Mouse (Mus musculus): ENCODE results near the gene Glmp.
"Not testable (repeated sequence)": the region's sequence is repeated elsewhere in the genome, so short reads cannot be mapped to it uniquely, and the experiment has no call there.

Glmp gene

DNA sequence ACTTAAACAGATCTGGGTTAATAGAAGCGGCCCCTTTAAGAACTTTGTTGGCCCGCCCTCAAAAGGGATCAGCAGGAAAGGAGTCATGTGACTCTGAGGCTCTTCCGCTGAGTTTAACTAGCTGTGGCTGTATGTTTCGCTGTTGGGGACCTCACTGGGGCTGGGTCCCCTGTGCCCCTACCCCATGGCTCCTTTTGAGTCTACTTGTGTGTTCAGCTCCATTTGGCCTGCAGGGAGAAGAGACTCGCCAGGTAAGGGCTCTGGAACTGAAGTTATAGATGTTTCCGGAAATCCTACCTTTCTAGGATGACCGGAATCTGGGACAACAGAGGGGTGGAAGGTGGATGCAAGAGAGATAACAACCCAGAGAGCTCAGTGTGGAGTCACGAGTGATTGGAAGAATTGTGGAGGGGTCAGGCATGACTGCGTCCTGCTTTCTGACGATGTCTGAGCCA lies at the start of gene Glmp:
TSS of gene Glmp (plus strand) at position 73 of the 455 bp plus-strand sequence.
- peak; percentile 48 to 64 for DNase-seq

DNA sequence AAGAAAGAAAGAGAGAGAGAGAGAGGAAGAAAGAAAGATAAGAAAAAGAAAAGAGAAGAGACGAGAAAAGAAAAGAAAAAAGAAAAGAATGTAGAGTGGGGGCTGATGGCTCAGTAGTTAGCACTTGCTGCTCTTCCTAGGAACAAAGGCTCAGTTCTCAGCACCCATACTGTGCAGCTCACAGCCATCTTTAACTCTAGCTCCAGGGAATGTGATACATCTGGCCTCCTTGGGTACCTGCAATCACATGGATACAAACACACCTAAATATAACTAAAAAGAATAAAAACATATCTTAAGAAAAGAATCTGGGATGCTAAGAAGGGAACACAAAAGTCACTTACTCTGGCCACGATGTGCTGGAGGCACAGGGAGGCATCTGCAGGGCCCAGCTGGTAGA lies 48.7 kb upstream of the Glmp start:
- no peak for DNase-seq

DNA sequence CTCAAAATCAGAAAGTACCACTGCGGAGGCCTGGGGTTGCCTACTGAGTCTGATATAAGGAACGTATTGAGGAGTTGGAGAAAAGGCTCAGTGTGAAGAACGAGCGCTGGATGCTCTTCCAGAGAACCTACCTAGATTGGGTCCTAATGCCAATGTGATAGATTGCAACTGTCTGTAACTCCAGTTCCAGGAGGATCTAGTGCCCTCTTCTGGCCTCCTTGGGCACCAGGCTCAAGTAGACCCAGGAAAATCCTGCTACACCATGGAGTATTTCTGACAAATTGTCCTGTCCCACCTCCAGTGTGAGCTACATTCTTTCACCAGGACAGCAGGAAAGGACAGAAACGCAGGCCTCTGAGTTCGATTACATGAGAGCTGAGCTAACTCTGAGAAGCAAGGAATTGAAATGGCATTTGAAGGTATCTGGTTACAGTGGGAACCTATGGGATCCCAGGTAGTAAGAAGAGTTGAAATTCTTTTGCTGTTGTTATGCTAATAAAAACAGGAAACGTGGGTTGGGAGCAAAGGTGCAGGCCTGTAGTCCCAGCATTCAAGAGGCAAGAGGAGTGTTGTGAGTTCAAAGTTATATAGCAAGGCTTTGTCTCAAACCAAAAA lies 48.2 kb upstream of the Glmp start:
- peak; percentile 29 to 48 for DNase-seq

DNA sequence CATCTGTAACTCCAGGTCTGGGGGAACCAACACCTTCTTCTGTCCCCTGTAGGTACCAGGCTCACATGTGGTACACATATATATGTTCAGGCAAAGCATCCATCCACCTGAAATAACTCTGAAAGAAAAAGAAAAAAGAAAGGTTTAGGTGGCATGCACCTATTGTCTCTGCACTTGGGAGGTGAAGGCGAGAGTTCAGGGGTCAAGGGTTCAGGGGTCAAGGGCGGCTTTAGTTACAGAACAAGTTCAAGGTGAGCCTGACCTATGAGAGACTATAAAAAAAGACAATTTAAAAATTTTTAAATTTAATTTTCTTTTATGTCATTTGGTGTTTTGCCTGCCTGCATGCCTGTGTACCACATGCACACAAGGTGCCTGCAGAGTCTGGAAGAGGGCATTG lies 44.8 kb upstream of the Glmp start:
- no peak for DNase-seq

DNA sequence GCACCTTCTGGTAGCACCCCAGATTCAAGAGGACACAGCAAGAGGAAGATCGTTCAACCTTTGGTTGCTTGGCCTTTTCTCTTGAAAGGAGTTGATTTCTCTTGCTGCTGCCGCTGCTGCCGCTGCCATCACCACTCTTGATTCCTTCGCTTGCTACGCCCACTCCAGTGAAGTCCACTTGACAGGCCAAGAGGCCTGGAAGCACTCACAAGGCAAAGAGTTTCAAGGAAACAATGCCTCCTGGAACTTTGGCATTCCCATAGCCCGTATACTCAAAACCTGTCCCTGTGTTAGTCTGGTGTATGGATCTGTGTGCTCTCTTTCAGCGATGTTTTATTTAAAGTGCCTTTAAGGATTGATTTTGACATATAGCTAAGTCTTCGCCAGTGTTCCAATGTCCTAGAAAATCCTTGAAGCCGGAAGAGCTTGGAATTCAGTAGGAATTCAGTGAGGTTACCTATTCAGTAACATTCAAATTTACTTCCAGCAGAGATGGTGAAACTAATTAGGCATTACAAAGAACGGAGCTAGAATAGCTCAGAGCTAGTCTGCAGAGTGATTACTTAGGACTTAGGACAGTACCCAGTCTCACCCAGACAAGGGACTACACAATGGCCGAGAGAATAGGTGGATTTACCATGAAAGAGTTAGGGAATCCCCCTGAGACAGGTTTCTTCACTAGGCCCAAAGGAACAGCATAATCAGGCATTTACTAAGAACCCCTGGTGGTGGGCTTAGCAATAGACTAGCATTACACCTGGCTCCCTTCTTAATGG lies 43.5 kb upstream of the Glmp start:
- peak; percentile 64 to 81 for DNase-seq

DNA sequence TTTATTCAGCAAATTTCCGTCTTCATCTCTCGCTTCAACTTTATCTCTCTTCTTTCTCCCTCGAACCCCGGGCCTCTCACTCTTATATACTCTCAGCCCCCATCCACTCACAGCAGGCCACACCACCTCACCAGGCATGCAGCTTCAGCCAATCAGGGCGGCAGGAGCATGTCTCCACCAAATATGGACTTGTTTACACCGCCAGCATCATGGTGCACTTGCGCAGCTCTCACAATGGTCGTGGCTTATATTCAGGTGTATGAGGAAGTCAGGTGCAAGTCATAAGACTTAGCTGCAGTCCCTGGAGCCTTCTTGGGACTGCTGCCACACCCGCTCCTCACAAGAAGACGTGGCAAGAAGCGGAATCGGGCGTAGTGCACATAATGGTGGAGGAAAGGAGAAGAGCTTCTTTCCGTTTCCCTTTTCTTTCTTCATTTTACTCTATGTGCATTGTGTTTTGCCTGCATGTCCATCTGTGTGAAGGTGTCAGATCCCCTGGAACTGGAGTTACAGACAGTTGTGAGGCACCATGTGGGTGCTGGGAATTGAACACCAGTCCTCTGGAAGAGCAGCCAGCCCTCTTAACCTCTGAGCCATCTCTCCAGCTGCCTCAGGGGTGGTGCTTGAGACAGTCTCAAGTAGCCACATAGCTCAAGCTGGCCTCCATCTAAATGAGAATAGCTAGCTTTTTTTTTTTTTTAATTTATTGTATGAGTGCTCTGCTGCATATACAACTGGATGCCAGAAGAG lies 39.8 kb upstream of the Glmp start:
- DNase-seq = not testable (repeated sequence)

DNA sequence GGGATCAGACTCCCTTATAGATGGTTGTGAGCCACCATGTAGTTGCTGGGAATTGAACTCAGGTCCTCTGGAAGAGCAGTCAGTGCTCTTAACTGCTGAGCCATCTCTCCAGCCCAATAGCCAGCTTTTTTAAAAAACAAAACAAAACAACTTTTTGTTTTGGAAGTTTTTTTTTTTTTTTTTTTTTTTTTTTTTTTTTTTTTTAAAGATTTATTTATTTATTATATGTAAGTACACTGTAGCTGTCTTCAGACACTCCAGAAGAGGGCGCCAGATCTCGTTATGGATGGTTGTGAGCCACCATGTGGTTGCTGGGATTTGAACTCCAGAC lies 39.3 kb upstream of the Glmp start:
- DNase-seq = not testable (repeated sequence)

DNA sequence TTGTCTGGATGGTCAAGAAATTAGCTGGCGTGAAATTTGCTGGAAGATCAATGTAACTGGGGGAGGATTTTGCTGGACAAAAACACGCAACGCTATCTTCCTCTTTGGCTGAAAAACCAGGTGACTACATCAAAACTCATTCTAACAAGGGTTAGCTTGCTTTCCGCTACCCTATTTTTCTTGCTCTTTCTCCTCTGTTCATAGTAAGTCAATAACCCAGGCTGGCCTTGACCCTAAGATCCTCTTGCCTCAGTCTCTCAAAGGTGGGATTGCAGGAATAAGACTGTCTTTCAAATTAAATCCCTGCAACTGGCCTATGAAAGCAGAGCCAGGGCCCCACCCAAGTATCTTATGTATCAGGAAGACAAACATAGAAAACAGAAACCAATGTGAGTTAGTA lies 37.7 kb upstream of the Glmp start, which contains the start of gene Gm38392:
TSS of gene Gm38392 (minus strand) at position 101 of the 400 bp plus-strand sequence.
- DNase-seq = no peak

DNA sequence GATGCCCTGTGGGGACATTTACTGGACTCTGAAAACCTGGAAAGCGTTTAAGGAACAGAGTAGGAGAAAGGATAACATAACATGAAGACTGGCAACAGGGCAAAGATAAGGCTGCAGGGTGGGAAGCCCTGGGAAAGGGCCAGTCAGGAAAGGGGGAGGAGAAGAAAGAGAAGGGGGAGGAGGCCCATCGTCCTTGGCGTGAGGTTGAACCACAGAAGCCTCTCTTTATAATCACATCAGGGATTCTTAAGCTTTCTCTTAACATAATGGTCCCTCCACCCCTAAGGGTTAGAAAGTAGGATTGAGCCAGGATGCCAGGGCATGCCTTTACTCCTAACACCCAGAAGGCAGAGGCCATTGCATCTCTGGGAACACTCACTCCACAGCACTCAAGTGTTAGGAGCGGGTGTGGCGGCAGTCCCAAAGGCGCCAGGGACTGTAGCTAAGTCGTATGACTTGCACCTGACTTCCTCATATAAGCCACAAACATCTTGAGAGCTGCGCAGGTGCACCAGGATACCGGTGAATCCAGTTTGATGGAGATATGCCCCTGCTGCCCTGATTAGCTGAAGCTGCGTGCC lies 36.6 kb upstream of the Glmp start:
- peak; percentile 20 to 73 for DNase-seq

DNA sequence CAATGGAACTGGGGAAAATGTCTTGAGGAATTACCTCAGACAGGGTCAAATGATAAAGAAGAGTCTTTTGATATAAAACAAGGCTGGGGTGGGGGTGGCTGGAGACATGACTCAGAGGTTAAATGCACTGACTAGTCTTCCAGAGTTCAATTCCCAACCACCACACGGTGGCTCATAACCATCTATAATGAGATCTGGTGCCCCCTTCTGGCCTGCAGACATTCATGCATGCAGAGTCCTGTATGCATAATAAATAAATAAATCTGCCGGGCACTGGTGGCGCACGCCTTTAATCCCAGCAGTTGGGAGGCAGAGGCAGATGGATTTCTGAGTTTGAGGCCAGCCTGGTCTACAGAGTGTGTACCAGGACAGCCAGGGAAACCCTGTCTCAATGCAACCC lies 32.9 kb upstream of the Glmp start:
- peak in 1 of 2 experiments; percentile 43 for DNase-seq

DNA sequence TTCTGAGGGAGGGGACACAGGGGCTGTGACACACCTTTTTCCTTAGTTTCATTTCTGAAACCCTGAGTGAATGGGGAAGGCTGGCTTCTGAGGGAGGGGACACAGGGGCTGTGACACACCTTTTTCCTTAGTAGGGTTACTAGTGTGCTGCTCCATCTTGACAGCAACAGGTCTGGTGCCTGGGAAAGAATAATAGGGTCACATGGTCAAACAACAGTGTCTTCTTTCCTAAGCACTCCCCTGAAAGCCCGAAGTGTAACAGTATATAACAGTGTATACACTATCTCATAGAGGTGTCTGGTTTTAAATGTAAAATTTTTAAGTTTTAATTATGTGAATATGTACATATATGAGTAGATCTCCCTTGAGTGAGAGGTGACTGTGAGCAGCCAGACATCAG lies 29.6 kb upstream of the Glmp start:
- DNase-seq = not testable (repeated sequence)

DNA sequence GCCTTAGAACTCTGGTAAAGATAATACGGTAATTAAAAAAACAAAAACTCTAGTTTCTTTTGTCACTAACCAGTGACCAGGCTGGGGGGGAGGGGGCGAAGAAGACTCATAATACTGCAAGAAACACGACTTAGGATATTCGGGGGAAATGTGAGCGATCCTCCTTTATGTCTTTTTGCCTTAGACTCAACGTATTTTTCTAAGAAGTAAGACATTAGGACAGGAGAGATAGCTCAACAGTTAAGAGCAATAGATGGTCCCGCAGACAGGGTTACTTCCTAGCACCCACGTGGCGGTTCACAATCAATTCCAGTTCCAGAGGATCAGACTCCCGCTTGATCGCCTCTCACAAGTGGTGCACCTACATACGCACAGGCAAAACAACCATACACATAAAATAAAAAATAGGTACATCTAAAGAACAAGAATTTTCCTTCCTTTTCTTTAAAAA lies 28.7 kb upstream of the Glmp start:
- DNase-seq = no peak

DNA sequence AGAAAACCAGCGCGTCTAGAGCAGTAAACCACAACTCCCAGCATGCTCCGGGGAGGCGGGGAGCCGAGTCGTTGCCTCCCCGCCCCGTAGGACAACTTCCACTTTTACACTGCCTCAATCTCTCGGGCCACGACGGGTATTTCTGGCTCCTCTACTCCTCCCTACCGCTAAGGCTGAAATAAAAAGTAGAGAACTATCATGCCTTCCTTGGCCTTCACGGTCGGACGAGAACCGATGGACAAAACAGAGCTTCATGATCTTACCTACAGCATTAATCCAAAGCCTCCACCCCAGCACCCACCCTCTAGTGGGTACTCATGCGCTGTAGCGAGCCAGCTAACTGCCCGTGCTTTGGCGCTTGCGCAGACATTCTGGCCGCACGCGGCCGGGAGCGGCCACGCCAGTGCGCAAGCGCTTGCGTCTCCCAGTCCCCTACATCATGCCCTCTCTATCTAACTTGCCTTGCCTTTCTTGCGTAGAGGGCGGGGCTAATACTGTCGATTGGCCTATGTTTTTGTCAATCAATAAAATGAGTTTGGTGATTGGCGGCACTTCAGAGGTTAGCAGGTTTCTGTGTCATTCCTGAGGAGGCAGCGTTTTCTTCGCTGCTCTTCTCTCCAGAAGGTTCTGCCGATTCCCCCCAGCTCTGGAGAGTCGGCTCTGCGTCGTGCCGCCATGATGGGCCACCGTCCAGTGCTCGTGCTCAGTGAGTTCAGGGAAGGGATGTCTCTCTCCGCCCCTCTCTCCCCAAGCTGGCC lies 28.1 kb upstream of the Glmp start, which contains the start of the genes Tsacc and Cct3:
TSS of gene Tsacc (minus strand) at position 439 of the 758 bp plus-strand sequence.
TSS of gene Cct3 (plus strand) at position 556 of the 758 bp plus-strand sequence.
- DNase-seq = peak; percentile 97 to 98

DNA sequence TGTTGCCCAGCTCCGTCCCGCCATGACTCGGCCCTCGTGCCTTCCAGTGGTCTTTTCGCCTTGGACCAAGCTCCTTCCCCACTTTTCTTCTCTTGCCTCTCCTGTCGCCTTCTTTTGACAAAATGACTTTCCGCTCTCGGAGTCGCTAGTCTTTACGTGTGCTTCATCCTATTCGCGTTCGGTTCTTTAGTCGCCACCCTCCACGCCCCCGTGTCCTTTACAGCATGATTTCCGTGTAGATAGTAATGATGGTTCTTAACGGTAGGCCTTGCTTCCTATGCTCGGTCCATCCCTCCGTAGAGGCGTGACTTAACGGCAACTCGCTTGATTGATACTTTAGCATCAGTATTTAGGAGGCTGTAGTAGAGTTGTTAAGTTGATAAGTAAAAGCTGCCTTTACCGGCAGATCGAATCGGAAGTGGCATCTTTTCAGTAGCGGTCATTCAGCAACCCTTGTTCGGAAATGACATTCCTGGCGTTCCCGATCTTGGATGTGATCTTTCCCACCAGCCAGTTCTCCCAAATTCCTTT lies 27.4 kb upstream of the Glmp start:
- no peak for DNase-seq

DNA sequence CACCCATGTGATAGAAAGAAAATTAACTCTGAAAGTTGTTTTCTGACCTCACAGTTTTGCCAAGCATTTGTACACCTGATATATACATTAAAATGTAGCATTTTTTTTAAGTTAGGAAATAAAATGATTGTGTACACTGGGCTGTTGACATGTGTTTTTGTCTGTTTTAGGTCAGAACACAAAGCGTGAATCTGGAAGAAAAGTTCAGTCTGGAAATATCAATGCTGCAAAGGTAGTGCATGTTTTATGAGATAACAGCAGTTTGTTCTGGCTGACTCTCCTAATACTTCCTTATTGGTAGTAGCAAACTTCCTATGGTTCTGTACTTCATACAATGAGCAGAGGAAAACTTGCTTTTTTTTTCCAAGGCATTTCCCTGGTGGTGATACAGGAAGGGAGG lies 25.7 kb upstream of the Glmp start:
- no peak for DNase-seq

DNA sequence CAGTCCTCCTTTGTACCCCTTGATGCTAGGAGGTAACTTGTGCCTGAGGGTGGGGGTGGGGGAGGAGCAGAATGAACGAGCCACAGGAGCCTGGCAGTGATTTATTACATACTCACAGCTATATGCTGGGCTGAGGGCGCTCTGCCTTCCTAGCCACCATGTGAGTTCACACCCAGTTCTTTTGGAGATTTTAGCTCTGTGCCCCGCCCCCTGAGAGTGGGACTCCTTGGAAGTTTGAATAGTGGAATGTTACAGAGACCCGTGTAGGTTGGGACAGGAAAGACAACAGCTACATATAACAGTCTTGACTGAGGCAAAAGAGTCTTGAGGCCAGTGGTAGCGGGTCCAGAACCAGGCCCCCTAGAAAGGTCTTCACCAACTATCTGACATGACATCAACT lies 4.1 kb downstream of the Glmp start:
- DNase-seq = no peak

DNA sequence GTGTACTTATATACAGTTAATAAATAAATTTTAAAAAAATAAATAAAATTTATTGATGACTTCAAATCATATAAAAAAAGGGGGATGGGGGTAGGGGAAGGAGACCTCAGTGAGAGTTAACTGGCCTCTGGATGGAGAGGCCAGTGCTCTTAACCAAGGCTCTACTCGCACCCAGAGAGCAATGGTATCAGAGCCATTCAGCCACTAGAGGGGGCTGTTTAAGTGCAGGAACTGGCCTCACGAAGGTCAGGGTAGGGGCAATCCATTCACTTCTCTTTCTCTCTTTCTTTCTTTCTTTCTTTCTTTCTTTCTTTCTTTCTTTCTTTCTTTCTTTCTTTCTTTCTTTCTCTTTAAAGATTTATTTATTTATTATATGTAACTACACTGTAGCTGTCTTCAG lies 6.5 kb downstream of the Glmp start:
- DNase-seq = peak in 1 of 2 experiments; percentile 63

DNA sequence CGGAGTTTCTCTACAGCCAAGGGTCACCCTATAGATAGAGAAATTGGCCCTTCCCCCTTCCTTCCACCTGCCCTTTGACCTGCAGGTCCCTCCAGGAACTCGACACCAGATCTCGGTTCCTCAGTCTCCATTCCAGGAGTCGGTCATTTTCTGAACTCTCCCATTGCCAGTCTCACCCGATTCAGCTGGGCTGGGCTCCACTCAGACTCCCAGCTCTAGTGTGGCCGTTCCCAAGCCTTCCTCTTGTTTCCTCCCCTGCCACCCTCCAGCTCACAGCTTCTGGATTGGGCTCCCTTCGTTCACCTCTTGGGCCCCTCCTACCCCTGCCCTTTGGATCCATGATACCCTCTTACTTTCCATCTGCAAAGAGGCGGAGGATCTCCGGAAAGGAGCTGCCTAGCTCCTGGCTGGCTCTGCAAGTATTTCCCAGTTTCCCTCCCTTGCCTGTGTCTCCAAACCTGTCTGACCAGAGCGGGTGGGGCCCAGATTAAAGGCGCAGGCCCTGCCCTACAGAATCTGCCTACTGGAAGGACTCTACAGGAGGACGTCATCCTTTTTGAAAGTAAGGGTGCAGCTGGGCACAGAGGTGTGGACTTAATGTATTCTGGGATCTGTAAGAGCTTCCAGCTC lies 9.3 kb downstream of the Glmp start:
- peak; percentile 33 to 55 for DNase-seq

DNA sequence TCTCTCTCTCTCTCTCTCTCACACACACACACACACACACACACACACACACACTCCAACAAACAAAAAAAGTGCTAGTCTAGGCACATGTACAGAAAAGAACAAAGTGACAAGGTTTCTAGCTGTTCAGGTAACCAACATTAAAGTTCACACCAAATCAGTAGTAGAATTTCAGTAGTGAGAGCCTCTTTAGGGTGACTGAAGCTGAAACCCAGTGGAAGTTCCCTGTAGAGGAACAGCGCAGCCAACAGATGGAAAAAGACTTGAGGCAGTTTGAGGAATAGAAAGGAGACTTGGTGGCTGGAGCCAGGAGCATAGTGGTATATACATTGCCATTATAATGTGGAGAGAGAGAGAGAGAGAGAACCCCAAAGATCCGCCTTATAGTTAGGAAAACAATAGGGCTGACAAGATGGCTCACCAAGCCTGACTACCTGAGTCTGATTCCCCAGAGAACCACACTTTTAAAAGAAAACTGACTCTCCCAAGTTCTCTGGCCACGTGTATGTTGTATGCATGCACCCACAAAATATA lies 10.1 kb downstream of the Glmp start:
- no peak for DNase-seq

DNA sequence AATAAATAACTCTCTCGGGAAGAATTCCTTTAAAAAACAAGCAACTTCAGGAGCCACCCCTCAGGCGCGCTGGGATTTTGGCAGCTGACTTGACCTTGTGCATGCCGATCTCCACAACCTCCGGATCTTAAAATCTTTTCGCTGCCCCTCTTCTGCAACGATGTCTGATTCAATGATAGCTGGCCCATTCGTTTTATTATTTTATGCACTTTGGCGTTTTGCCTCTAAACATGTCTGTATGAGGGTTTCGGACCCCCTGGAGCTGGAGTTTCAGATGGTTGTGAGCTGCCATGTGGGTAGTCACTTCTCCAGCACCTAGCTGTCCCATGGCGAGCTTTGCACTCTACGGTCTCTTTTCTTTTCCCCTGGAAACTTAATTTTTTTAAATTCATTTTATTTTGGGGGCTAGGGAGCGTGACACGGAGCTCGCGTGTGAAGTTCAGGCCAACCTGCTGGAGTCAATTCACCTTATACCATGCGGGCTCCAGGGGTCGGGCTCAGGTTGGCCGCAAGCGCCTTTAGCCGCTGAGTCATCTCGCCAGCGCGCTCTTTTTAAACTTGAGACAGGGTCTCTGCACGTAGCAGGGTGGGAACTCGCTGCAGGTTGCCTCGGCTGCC lies 10.7 kb downstream of the Glmp start:
- peak in 1 of 2 experiments; percentile 19 for DNase-seq
